Mouse (Mus musculus) mouse trophoblast stem cell (cell line): ENCODE measurements around the gene Senp2.

Experiments
- in situ Hi-C, 2 experiments: fragments of 300-500 bp; cut with MseI, MboI; formaldehyde crosslinking; loops; 2 replicates in 1 of 2; 3 replicates in 1 of 2; pipeline ENCODE4 v1.15.1; 2025

Gene Senp2

DNA sequence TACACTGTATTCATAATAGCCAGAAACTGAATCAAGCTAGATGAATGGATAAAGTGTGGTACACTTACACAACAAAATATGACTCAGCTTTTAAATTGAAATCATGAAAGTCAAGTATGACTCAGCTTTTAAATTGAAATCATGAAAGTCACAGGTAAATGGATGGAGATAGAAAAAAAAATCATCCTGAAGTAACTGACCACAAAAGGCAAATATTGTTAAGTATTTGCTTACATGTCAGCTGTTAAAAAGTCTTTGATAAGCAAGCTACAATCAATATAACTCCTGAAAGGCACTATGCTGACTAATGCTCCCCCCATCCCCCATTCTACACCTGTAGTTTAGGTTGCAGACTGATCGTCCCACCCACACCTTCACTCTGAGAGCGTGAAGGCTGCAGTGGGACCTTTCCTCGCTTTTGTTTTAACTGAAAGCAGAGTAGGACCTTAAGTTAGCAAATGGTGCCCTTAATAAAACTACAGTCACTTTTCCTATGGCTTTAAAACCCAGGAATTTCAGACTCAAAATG is 82.0 kb downstream of the Senp2 start:
- in situ Hi-C loops = no loop called here

DNA sequence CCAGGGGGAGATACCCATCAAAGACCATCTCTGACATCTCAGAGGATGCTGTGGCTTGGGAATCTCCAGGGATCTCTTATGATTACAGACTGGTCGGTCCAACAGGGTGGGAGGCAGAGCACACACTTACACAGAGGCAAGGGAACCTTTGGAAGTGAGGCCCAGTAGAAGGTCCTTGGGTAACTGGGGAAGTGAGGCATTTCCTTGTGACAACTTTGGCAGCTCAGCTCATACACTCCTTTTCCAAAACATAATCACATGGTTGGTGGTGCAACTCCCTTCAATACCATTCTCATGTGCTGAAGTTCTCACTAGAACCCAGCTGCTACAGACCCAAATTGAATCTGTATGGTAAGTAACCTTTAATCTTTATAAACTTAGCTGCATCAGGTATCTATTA is 86.5 kb downstream of the Senp2 start:
- in situ Hi-C loops = no loop called here

DNA sequence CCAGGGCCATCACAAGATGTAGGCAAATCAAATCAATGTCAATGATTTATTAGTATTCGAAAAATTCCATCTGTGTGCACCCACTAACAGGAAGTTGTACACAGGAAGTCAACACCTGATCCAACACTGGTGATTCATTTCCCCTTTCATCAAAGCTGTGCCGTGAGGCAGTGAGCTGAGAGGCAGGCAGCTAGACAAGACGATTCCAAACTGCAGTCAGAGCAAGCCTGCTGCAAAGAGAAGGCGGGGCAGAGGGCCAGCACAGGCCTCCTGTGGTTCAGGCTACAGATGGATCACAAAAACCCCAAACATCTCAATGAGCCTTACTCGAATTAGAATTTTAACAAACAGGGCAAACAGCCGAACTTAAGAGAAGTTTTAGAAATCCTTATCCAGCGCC is 88.4 kb downstream of the Senp2 start:
- in situ Hi-C loops = no loop called here
